Mouse (Mus musculus) heart, postnatal 14 days (tissue): ENCODE measurements at regions not wholly inside any gene's neighbourhood (a gene's known extent, or its start where the extent isn't known, plus 50 kb on each side); places are given as distances from the start of the nearest gene placed in this dataset.

Experiments
- DNase-seq, 2 experiments: peaks; one replicate each; pipeline ENCODE4 v3.0.0; 2021 to 2022
- intact Hi-C: fragments of 180-260 bp; cut with DNase I; formaldehyde crosslinking; loops from one replicate; pipeline ENCODE4 v1.15.1; 2025

GRCm38 (mm10) chr14:46191639-46192399 is 187.4 kb upstream of the Gm15217 start:
- intact Hi-C loops, result no loop called here
- DNase-seq, result no peak

- intact Hi-C loops, result no loop called here
- no peak for DNase-seq
These were observed 185.6 kb upstream of the Gm15217 start for GRCm38 (mm10) chr14:46193577-46193976.

- DNase-seq, result no peak
- intact Hi-C loops, result no loop called here
These were observed 183.3 kb upstream of the Gm15217 start for GRCm38 (mm10) chr14:46195939-46196338.

- intact Hi-C loops, result no loop called here
These were observed 176.4 kb upstream of the Gm15217 start for GRCm38 (mm10) chr14:46202818-46203217.

GRCm38 (mm10) chr14:46220483-46220882 is 158.7 kb upstream of the Gm15217 start:
- intact Hi-C loops, result no loop called here
- no peak for DNase-seq

More at GRCm38 (mm10) chr14:46202818-46203217, 176.4 kb upstream of the Gm15217 start:
- peak in 1 of 2 experiments; percentile 33 for DNase-seq

GRCm38 (mm10) chr14:46221897-46222669 is 157.1 kb upstream of the Gm15217 start:
- DNase-seq, result no peak
- intact Hi-C loops, result no loop called here

GRCm38 (mm10) chr14:46223008-46223407 is 156.2 kb upstream of the Gm15217 start:
- intact Hi-C loops, result no loop called here

GRCm38 (mm10) chr14:46224421-46224950 is 154.7 kb upstream of the Gm15217 start:
- intact Hi-C loops, result no loop called here

More at GRCm38 (mm10) chr14:46223008-46223407, 156.2 kb upstream of the Gm15217 start:
- DNase-seq, result no peak

GRCm38 (mm10) chr14:46225851-46226608 is 153.2 kb upstream of the Gm15217 start:
- intact Hi-C loops, result no loop called here
- no peak for DNase-seq

More at GRCm38 (mm10) chr14:46224421-46224950, 154.7 kb upstream of the Gm15217 start:
- no peak for DNase-seq

- intact Hi-C loops, result no loop called here
- DNase-seq, result no peak
These were observed 145.2 kb upstream of the Gm15217 start for GRCm38 (mm10) chr14:46234040-46234439.

GRCm38 (mm10) chr14:46234835-46235234 is 144.4 kb upstream of the Gm15217 start:
- intact Hi-C loops, result no loop called here
- peak in 1 of 2 experiments; percentile 3 for DNase-seq

- DNase-seq, result peak in 1 of 2 experiments; percentile 7
- intact Hi-C loops, result no loop called here
These were observed 139.0 kb upstream of the Gm15217 start for GRCm38 (mm10) chr14:46240046-46240800.

GRCm38 (mm10) chr14:46240896-46241295 is 138.3 kb upstream of the Gm15217 start:
- intact Hi-C loops, result no loop called here
- DNase-seq, result no peak

GRCm38 (mm10) chr14:46247491-46248484 is 131.4 kb upstream of the Gm15217 start:
- no peak for DNase-seq
- intact Hi-C loops, result loop anchor here (5.0 kb wide), 2 partner anchors 50 to 140 kb away; no protein-coding TSS in a partner anchor

- no peak for DNase-seq
- intact Hi-C loops, result loop anchor here (5.0 kb wide), 2 partner anchors 48 to 138 kb away; no protein-coding TSS in a partner anchor
These were observed 130.1 kb upstream of the Gm15217 start for GRCm38 (mm10) chr14:46249141-46249540.

GRCm38 (mm10) chr14:46255261-46255660 is 124.0 kb upstream of the Gm15217 start:
- intact Hi-C loops, result no loop called here
- DNase-seq, result no peak

GRCm38 (mm10) chr14:46256336-46256735 is 122.9 kb upstream of the Gm15217 start:
- intact Hi-C loops, result no loop called here
- DNase-seq, result no peak

GRCm38 (mm10) chr14:46257311-46257710 is 121.9 kb upstream of the Gm15217 start:
- DNase-seq, result peak; percentile 46 to 57

More at GRCm38 (mm10) chr14:46257311-46257710, 121.9 kb upstream of the Gm15217 start:
- intact Hi-C loops, result no loop called here
